Mouse (Mus musculus) ovary, adult 18-20 months (tissue): ENCODE results near the gene Rbpms2.
A peak's percentile ranks its signal among the peaks of the same experiment; 100 is the strongest.
"Not testable (repeated sequence)": the region's sequence is repeated elsewhere in the genome, so short reads cannot be mapped to it uniquely, and the experiment has no call there.

Experiments used
- DNase-seq: peaks from one replicate; pipeline ENCODE4 v3.0.0; 2022; ENCODE audit warnings: low spot score, mixed read lengths

Gene Rbpms2

GRCm38 (mm10) chr9:65621196-65621595 lies 8.3 kb upstream of the Rbpms2 start:
- DNase-seq, result no peak

- no peak for DNase-seq
Measured at GRCm38 (mm10) chr9:65621666-65622065, 7.8 kb upstream of the Rbpms2 start.

GRCm38 (mm10) chr9:65622826-65623225 lies 6.6 kb upstream of the Rbpms2 start:
- DNase-seq, result no peak

- DNase-seq, result no peak
Measured at GRCm38 (mm10) chr9:65624266-65624665, 5.2 kb upstream of the Rbpms2 start.

GRCm38 (mm10) chr9:65629767-65630630 lies 551 bp downstream of the Rbpms2 start:
- DNase-seq, result peak; percentile 52

- peak; percentile 40 for DNase-seq
Measured at GRCm38 (mm10) chr9:65630631-65631353, 1.3 kb downstream of the Rbpms2 start.

- no peak for DNase-seq
Measured at GRCm38 (mm10) chr9:65631354-65632021, 2.0 kb downstream of the Rbpms2 start.

- no peak for DNase-seq
Measured at GRCm38 (mm10) chr9:65635766-65636165, 6.3 kb downstream of the Rbpms2 start.

- no peak for DNase-seq
Measured at GRCm38 (mm10) chr9:65636926-65637325, 7.5 kb downstream of the Rbpms2 start.

GRCm38 (mm10) chr9:65639065-65639464 lies 9.6 kb downstream of the Rbpms2 start:
- no peak for DNase-seq

GRCm38 (mm10) chr9:65640838-65641410 lies 11.5 kb downstream of the Rbpms2 start:
- DNase-seq, result no peak

- DNase-seq, result no peak
Measured at GRCm38 (mm10) chr9:65641446-65642052, 12.1 kb downstream of the Rbpms2 start.

- DNase-seq, result no peak
Measured at GRCm38 (mm10) chr9:65642546-65642945, 13.1 kb downstream of the Rbpms2 start.

GRCm38 (mm10) chr9:65644960-65645359 lies 15.5 kb downstream of the Rbpms2 start:
- DNase-seq, result no peak

GRCm38 (mm10) chr9:65645984-65646383 lies 16.5 kb downstream of the Rbpms2 start:
- DNase-seq, result no peak

- no peak for DNase-seq
Measured at GRCm38 (mm10) chr9:65646782-65647181, 17.3 kb downstream of the Rbpms2 start.

- DNase-seq, result no peak
Measured at GRCm38 (mm10) chr9:65648730-65649129, 19.3 kb downstream of the Rbpms2 start.

GRCm38 (mm10) chr9:65649997-65650396 lies 20.5 kb downstream of the Rbpms2 start:
- no peak for DNase-seq

- DNase-seq, result not testable (repeated sequence)
Measured at GRCm38 (mm10) chr9:65651957-65652356, 22.5 kb downstream of the Rbpms2 start.

- DNase-seq, result no peak
Measured at GRCm38 (mm10) chr9:65653741-65654140, 24.3 kb downstream of the Rbpms2 start.

- DNase-seq, result no peak
Measured at GRCm38 (mm10) chr9:65654700-65655237, 25.3 kb downstream of the Rbpms2 start.

GRCm38 (mm10) chr9:65655540-65655939 lies 26.1 kb downstream of the Rbpms2 start:
- no peak for DNase-seq
